Mouse (Mus musculus): ENCODE results near the gene Olfr1283. TPM values are rescaled to one million over a fixed set of nuclear protein-coding genes. Genes with fewer than 3 reads are reported as not detected.
"Not testable (repeated sequence)": the region's sequence is repeated elsewhere in the genome, so short reads cannot be mapped to it uniquely, and the experiment has no call there.

Olfr1283 gene
- polyA plus RNA-seq (2015; fragmentation: Nextera tagmentation; extraction: Ambion mirVana), result not detected in 2 replicates

- Histone ChIP-seq H3K36me3 (no peaks in the 10 kb centered on the region), H3K9me3 (no peaks in the 10 kb centered on the region), H3K4me1 (no peaks in the 10 kb centered on the region), H3K4me3 (no peak within 1 kb of the TSS), H3K27ac (no peak within 1 kb of the TSS), H3K4me2 (no peak within 1 kb of the TSS), H3K9ac (no peak within 1 kb of the TSS), H3K27me3 (no peaks in the 10 kb centered on the region)
- no peak for ATAC-seq (ENCODE audit: borderline replicate concordance, extremely low read depth, low FRiP score, low TSS enrichment)
- WGBS, result 64% methylated on average over 2 of the region's 2 CpGs
Observed at GRCm38 (mm10) chr2:111366490-111366889, at the start of gene Olfr1283. Gene Olfr1283 (plus strand): TSS chr2:111366790.

GRCm38 (mm10) chr2:111326220-111326619 is 40.4 kb upstream of the Olfr1283 start, which contains the start of gene Olfr1281:
Gene Olfr1281 (plus strand): TSS chr2:111326520.
- no peak within 1 kb of the TSS for H3K4me2 ChIP-seq
- no peak within 1 kb of the TSS for H3K27ac ChIP-seq
- 67% methylated on average over 2 of the region's 2 CpGs for WGBS
- no peak within 1 kb of the TSS for H3K9ac ChIP-seq
- no peaks in the 10 kb centered on the region for H3K27me3 ChIP-seq
- H3K9me3 ChIP-seq, result no peaks in the 10 kb centered on the region
- no peak for ATAC-seq (ENCODE audit: borderline replicate concordance, extremely low read depth, low FRiP score, low TSS enrichment)
- H3K36me3 ChIP-seq, result no peaks in the 10 kb centered on the region
- H3K4me3 ChIP-seq, result no peak within 1 kb of the TSS
- no peaks in the 10 kb centered on the region for H3K4me1 ChIP-seq

GRCm38 (mm10) chr2:111333721-111334120 is 32.9 kb upstream of the Olfr1283 start:
- ATAC-seq (ENCODE audit: borderline replicate concordance, extremely low read depth, low FRiP score, low TSS enrichment); H3K36me3 ChIP-seq; H3K4me1 ChIP-seq; H3K9me3 ChIP-seq; H3K4me2 ChIP-seq; H3K9ac ChIP-seq; H3K27me3 ChIP-seq; H3K4me3 ChIP-seq; H3K27ac ChIP-seq: not testable (repeated sequence)
- WGBS, result 80% methylated on average over 5 of the region's 5 CpGs

- Histone ChIP-seq H3K4me3 (no peak within 1 kb of the TSS), H3K36me3 (no peaks in the 10 kb centered on the region), H3K4me1 (no peaks in the 10 kb centered on the region), H3K27ac (no peak within 1 kb of the TSS), H3K9ac (no peak within 1 kb of the TSS), H3K9me3 (no peaks in the 10 kb centered on the region), H3K27me3 (no peaks in the 10 kb centered on the region), H3K4me2 (no peak within 1 kb of the TSS)
- no peak for ATAC-seq (ENCODE audit: borderline replicate concordance, extremely low read depth, low FRiP score, low TSS enrichment)
- WGBS, result 67% methylated on average over 2 of the region's 2 CpGs
Observed at GRCm38 (mm10) chr2:111335976-111336375, 30.6 kb upstream of the Olfr1283 start, which contains the start of gene Olfr1282. Gene Olfr1282 (minus strand): TSS chr2:111336076.

- ATAC-seq (ENCODE audit: borderline replicate concordance, extremely low read depth, low FRiP score, low TSS enrichment), result no peak
- no peaks in the 10 kb centered on the region for H3K27me3 ChIP-seq
- H3K9me3 ChIP-seq, result no peaks in the 10 kb centered on the region
- WGBS, result 85% methylated on average over 1 of the region's 1 CpGs
- H3K9ac ChIP-seq, result no peak within 1 kb of the TSS
- H3K4me1 ChIP-seq, result no peaks in the 10 kb centered on the region
- no peak within 1 kb of the TSS for H3K27ac ChIP-seq
- no peaks in the 10 kb centered on the region for H3K36me3 ChIP-seq
- H3K4me2 ChIP-seq, result no peak within 1 kb of the TSS
- H3K4me3 ChIP-seq, result no peak within 1 kb of the TSS
Observed at GRCm38 (mm10) chr2:111375222-111375621, 8.6 kb downstream of the Olfr1283 start, which contains the start of gene Olfr1284. Gene Olfr1284 (plus strand): TSS chr2:111375522.

Other genes starting within 250 kb of the Olfr1283 start
- gene Gm15130, start 213.9 kb upstream of the Olfr1283 start, polyA plus RNA-seq (2015; fragmentation: Nextera tagmentation; extraction: Ambion mirVana), result not detected in 2 replicates
- gene 4930430A15Rik, start 137.2 kb upstream of the Olfr1283 start, polyA plus RNA-seq (2015; fragmentation: Nextera tagmentation; extraction: Ambion mirVana), result not detected in 2 replicates
- not detected in 2 replicates for gene Olfr1275, start 131.5 kb upstream of the Olfr1283 start, polyA plus RNA-seq (2015; fragmentation: Nextera tagmentation; extraction: Ambion mirVana)
- gene Olfr1276, start 112.3 kb upstream of the Olfr1283 start, polyA plus RNA-seq (2015; fragmentation: Nextera tagmentation; extraction: Ambion mirVana), result not detected in 2 replicates
- gene Olfr1277, start 92.7 kb upstream of the Olfr1283 start, polyA plus RNA-seq (2015; fragmentation: Nextera tagmentation; extraction: Ambion mirVana), result not detected in 2 replicates
- not detected in 2 replicates for gene Olfr1278, start 76.7 kb upstream of the Olfr1283 start, polyA plus RNA-seq (2015; fragmentation: Nextera tagmentation; extraction: Ambion mirVana)
- gene Olfr1279, start 66.2 kb upstream of the Olfr1283 start, polyA plus RNA-seq (2015; fragmentation: Nextera tagmentation; extraction: Ambion mirVana), result not detected in 2 replicates
- not detected in 2 replicates for gene Olfr1280, start 52.8 kb upstream of the Olfr1283 start, polyA plus RNA-seq (2015; fragmentation: Nextera tagmentation; extraction: Ambion mirVana)
- not detected in 2 replicates for gene Olfr1281, start 40.3 kb upstream of the Olfr1283 start, polyA plus RNA-seq (2015; fragmentation: Nextera tagmentation; extraction: Ambion mirVana)
- gene Olfr1282, start 30.7 kb upstream of the Olfr1283 start, polyA plus RNA-seq (2015; fragmentation: Nextera tagmentation; extraction: Ambion mirVana), result not detected in 2 replicates
- gene Olfr1284, start 8.7 kb downstream of the Olfr1283 start, polyA plus RNA-seq (2015; fragmentation: Nextera tagmentation; extraction: Ambion mirVana), result not detected in 2 replicates
- not detected in 2 replicates for gene Olfr1286, start 56.3 kb downstream of the Olfr1283 start, polyA plus RNA-seq (2015; fragmentation: Nextera tagmentation; extraction: Ambion mirVana)
- not detected in 2 replicates for gene Olfr1287, start 82.4 kb downstream of the Olfr1283 start, polyA plus RNA-seq (2015; fragmentation: Nextera tagmentation; extraction: Ambion mirVana)
- not detected in 2 replicates for gene Olfr1288, start 107.3 kb downstream of the Olfr1283 start, polyA plus RNA-seq (2015; fragmentation: Nextera tagmentation; extraction: Ambion mirVana)
- gene Olfr1289, start 114.0 kb downstream of the Olfr1283 start, polyA plus RNA-seq (2015; fragmentation: Nextera tagmentation; extraction: Ambion mirVana), result not detected in 2 replicates
- gene Olfr1290, start 127.0 kb downstream of the Olfr1283 start, polyA plus RNA-seq (2015; fragmentation: Nextera tagmentation; extraction: Ambion mirVana), result not detected in 2 replicates
- not detected in 2 replicates for gene Olfr1291-ps1, start 130.4 kb downstream of the Olfr1283 start, polyA plus RNA-seq (2015; fragmentation: Nextera tagmentation; extraction: Ambion mirVana)
- gene Olfr1293-ps, start 158.4 kb downstream of the Olfr1283 start, polyA plus RNA-seq (2015; fragmentation: Nextera tagmentation; extraction: Ambion mirVana), result not detected in 2 replicates
- not detected in 2 replicates for gene Olfr1294, start 173.5 kb downstream of the Olfr1283 start, polyA plus RNA-seq (2015; fragmentation: Nextera tagmentation; extraction: Ambion mirVana)
- gene Olfr1295, start 202.9 kb downstream of the Olfr1283 start, polyA plus RNA-seq (2015; fragmentation: Nextera tagmentation; extraction: Ambion mirVana), result not detected in 2 replicates

Data from lung, embryonic 15.5 days (tissue).